Mouse (Mus musculus) heart, adult 8-10 months (tissue): ENCODE measurements around the gene Gm12355. TPM values are rescaled to one million over a fixed set of nuclear protein-coding genes. Genes with fewer than 3 reads are reported as not detected.
"Not testable (repeated sequence)": the region's sequence is repeated elsewhere in the genome, so short reads cannot be mapped to it uniquely, and the experiment has no call there.

Experiments used
- DNase-seq: peaks from one replicate; pipeline ENCODE4 v3.0.0; 2022; ENCODE audit warnings: low spot score
- total RNA-seq, 4 experiments: library from RNA; stranded (reverse); gene quantifications; 2 replicates each; pipeline ENCODE4 v1.2.4; 2022

Gm12355 gene
- total RNA-seq = 10 to 100 TPM in 1 of 4 experiments, 1 to 10 TPM in 3; 4.8 to 12.3 (median 7.9) TPM

- DNase-seq = no peak
Observed at GRCm38 (mm10) chr11:98625611-98626410, at the start of gene Gm12355, which contains the start of gene Gsdma3. Gm12355 (minus strand) TSS chr11:98625661. Gsdma3 (plus strand) TSS chr11:98626360.

GRCm38 (mm10) chr11:98673136-98673535, 47.7 kb upstream of the Gm12355 start:
- not testable (repeated sequence) for DNase-seq

- no peak for DNase-seq
Observed at GRCm38 (mm10) chr11:98672482-98672881, 47.0 kb upstream of the Gm12355 start.

- DNase-seq = no peak
Observed at GRCm38 (mm10) chr11:98671857-98672256, 46.4 kb upstream of the Gm12355 start.

GRCm38 (mm10) chr11:98671284-98671815, 45.9 kb upstream of the Gm12355 start:
- DNase-seq = no peak

DNA sequence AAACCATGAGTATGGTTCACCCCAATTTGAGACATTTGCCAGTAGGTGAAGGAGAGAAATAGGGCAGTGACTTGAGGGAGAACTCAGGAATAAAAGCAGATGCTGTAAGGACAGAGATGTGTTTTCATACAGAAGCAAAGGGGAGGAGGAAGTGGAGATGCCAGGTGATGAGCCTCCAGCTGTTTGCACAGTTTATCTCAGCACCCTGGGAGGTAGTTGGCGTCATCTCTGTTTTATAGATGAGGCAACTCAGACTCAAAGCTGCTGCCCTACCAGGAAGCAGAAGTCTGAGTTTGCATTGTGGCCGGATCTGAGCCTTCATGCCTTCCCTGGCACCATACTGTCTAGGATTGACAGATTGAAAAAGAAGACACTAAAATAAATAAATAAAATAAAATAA, 43.5 kb upstream of the Gm12355 start:
- DNase-seq = no peak

DNA sequence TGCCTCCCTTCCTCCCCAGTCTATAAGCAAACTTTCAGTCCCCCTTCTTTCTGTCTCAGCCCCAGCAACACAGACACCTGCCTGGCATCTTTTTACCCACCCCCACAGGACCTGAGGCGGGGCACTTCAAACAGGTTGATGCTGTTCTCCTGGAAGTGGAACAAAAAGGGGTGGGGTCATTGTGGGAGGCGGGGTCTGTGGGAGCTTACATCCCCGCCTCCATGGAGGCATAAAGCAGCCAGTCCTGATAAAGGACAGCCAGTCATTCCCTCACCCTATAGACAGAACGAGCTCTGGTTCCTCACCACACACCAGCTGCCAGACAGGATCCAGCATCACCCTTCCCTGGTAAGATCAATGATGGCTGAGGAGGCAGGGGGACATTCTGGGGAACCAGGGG, 38.6 kb upstream of the Gm12355 start, which contains the start of gene Gsdma:
Gene Gsdma, plus strand, starts transcription at position 261 of the 400 bp plus-strand sequence.
- DNase-seq = no peak

GRCm38 (mm10) chr11:98660517-98660916, 35.1 kb upstream of the Gm12355 start:
- DNase-seq = peak; percentile 61

DNA sequence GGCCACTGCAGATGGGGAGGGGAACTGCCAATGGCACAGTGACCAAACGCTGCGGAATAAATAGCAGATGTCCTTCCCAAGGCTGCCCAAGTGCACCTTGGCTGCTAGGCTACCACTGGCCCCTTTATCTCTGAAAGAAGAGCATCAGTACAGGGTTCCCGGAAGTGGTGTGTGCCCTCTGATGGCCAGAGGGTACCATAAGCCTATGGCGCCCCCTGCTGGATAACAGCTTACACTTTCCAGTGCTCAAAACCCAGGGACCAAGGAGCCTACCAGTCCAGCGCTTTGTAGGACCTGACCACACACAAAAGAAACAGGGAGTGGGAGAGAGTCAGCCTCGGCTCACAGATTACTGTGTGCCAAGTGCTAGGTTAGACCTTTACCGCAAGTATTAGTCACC, 29.6 kb upstream of the Gm12355 start:
- not testable (repeated sequence) for DNase-seq

GRCm38 (mm10) chr11:98646459-98646858, 21.0 kb upstream of the Gm12355 start, which contains the start of gene Gsdma2:
Gsdma2 (plus strand) TSS chr11:98646759.
- no peak for DNase-seq

DNA sequence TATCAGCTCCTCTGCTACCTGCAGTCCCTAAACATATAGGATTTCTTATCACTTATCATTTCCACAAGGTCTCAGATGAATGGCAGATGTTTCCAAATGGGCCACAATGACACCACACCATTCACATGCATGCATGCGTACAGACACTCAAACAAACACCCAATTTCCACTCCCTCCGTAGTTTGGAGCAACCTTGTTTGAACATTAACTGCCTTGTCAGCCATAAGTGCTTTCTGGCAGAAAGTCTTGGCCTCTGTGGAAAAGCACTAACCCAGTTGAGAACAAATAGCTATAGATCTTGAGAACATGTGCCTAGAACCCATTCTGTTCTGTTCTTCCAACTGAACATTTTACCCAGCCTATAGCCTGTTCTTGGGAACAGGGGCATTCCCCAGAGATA, 20.5 kb upstream of the Gm12355 start:
- no peak for DNase-seq

DNA sequence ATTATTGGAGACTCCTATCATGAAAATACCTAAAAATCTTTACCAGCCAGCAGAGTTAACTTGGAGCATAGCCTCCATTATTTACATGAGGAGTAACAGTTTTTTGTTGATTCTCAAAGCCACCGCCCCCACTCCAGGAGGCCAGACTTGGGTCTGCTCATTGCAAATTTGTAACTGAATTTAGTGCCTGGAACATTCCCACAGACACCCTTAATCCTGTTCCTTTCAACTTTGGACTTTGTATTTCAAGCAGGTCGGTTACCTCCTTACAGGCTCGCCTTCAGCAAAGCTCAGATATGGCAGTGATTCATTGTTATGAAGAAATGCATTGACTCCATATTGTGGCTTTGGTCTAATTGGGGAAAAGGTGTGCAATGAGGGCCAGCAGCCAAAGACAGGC, 19.3 kb upstream of the Gm12355 start:
- no peak for DNase-seq

- no peak for DNase-seq
Observed at GRCm38 (mm10) chr11:98640091-98640490, 14.6 kb upstream of the Gm12355 start.

GRCm38 (mm10) chr11:98637501-98637900, 12.0 kb upstream of the Gm12355 start:
- no peak for DNase-seq

- DNase-seq = not testable (repeated sequence)
Observed at GRCm38 (mm10) chr11:98635312-98635970, 10.0 kb upstream of the Gm12355 start.

GRCm38 (mm10) chr11:98630646-98631045, 5.2 kb upstream of the Gm12355 start:
- DNase-seq = no peak

GRCm38 (mm10) chr11:98628706-98629105, 3.2 kb upstream of the Gm12355 start:
- DNase-seq = no peak

DNA sequence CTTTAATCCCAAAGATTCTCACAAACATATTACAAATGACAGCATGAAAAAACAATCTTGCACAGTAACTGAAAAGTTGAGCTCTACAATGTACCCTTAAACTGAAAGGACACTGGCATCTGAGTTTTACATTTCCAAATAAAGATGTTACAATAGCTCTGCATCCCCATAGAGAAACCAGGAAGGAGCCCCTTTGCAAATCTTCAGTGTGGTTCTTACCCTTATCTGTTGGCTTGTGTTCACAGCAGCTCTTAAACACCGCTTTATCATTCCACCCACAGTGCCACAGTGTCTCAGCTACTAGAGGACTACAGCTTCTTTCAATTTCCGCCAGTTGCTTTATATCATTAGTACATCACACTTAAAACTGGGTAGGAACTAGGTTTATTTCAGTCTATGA, 1.1 kb downstream of the Gm12355 start:
- not testable (repeated sequence) for DNase-seq

- DNase-seq = not testable (repeated sequence)
Observed at GRCm38 (mm10) chr11:98623981-98624380, 1.5 kb downstream of the Gm12355 start.

- no peak for DNase-seq
Observed at GRCm38 (mm10) chr11:98620791-98621190, 4.7 kb downstream of the Gm12355 start.

DNA sequence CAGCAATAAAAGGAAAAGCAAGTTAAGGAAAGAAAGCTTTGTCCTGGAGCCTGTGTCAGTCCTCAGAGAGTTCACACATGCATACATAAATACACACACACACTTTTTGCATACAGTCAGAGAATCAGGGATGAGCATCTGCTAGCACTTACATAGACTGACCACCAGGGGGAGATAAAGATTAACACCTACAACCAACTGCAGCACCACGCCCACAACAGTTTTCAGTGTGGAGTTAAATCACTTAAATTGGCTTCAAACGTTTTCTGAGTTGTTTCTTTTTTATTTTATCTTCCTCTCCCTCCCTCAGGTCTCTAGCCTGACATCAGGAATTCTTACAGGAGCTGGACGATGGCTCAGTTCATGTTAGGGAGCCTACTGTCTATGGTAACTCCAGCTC, 18.7 kb downstream of the Gm12355 start:
- peak; percentile 47 for DNase-seq

DNA sequence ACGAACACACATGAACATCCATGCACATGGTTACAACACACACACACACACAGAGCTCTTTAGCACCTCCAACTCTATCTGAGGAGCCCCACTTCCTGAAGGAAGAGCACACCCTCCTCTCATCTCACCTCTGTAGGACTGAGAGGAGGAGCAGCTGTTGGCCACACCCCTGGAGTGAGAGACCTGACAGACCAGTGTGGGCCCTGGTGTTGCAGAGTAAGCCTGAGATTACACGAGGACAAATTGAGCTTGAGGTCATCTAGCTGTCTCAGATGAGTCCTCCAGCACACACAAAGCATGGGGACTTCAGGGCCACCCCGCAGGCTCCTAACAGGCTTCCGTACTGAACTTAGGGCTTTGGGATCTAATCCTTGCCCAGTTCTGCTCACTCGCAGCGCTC, 20.6 kb downstream of the Gm12355 start:
- not testable (repeated sequence) for DNase-seq
